Mouse (Mus musculus) liver, postnatal 0 days (tissue): Measurements from ENCODE around the gene Phf11b.
"Not testable (repeated sequence)": the region's sequence is repeated elsewhere in the genome, so short reads cannot be mapped to it uniquely, and the experiment has no call there.

Source experiments
- CTCF ChIP-seq: sonication (generic); IDR thresholded peaks from 2 replicates; pipeline ENCODE4 v1.5.1; 2016; ENCODE audit warnings: antibody characterized with exemption, low read depth
- EP300 ChIP-seq: IDR thresholded peaks from 2 replicates; pipeline ENCODE4 v1.6.1; 2016; ENCODE audit warnings: antibody characterized with exemption, low read depth, mild to moderate bottlenecking

GRCm38 (mm10) chr14:59336056-59336455, 5.1 kb downstream of the Phf11b start:
- TF ChIP-seq CTCF, EP300: not testable (repeated sequence)
